Mouse (Mus musculus) limb, embryonic 12.5 days (tissue): ENCODE measurements around the gene Ncaph2. TPM values are rescaled to one million over a fixed set of nuclear protein-coding genes. Genes with fewer than 3 reads are reported as not detected.

Experiments
- ATAC-seq: fragments of 200-750 bp; cut with Nextera tagmentation; 2 replicates; pipeline ENCODE4 v1.8.0; 2017; ENCODE audit warnings: low read depth, moderate TSS enrichment; ENCODE audit not compliant: insufficient number of reproducible peaks, insufficient read depth, low FRiP score, low TSS enrichment
- H3K27ac ChIP-seq: fragments of 300-500 bp; sonication (generic); 2 replicates; pipeline ENCODE4 v1.5.1; 2016; ENCODE audit warnings: mild to moderate bottlenecking, moderate library complexity
- H3K27me3 ChIP-seq: fragments of 300-500 bp; sonication (generic); 2 replicates; pipeline ENCODE4 v1.6.1; 2016; ENCODE audit warnings: mild to moderate bottlenecking, moderate library complexity
- H3K36me3 ChIP-seq: fragments of 300-500 bp; sonication (generic); 2 replicates; pipeline ENCODE4 v1.6.1; 2016; ENCODE audit warnings: mild to moderate bottlenecking, moderate library complexity
- H3K4me1 ChIP-seq: fragments of 300-500 bp; sonication (generic); replicated peaks from 2 replicates; pipeline ENCODE4 v1.6.1; 2016
- H3K4me2 ChIP-seq: fragments of 300-500 bp; sonication (generic); 2 replicates; pipeline ENCODE4 v1.6.1; 2016; ENCODE audit warnings: mild to moderate bottlenecking, moderate library complexity
- H3K4me3 ChIP-seq: fragments of 300-500 bp; sonication (generic); replicated peaks from 2 replicates; pipeline ENCODE4 v1.5.1; 2016; ENCODE audit warnings: mild to moderate bottlenecking
- H3K9ac ChIP-seq: fragments of 300-500 bp; sonication (generic); replicated peaks from 2 replicates; pipeline ENCODE4 v1.6.1; 2016; ENCODE audit warnings: mild to moderate bottlenecking, moderate library complexity
- H3K9me3 ChIP-seq: fragments of 300-500 bp; sonication (generic); 2 replicates; pipeline ENCODE4 v1.6.1; 2016; ENCODE audit warnings: mild to moderate bottlenecking, moderate library complexity
- WGBS: fragments of 180-500 bp; shearing (Covaris S2); methylation state at CpG from one replicate; pipeline ENCODE4 v1.1.7; 2016; 5-methylcytosine and 5-hydroxymethylcytosine counted together
- polyA plus RNA-seq: library from polyadenylated mRNA; unstranded; fragments of >200 nt; fragmentation: Nextera tagmentation; extraction: Ambion mirVana; gene quantifications from 2 replicates; pipeline ENCODE4 v1.2.1, GENCODE M21; 2016

Ncaph2 gene
- polyA plus RNA-seq, 1 experiment from 2014 or later = 183 TPM

DNA sequence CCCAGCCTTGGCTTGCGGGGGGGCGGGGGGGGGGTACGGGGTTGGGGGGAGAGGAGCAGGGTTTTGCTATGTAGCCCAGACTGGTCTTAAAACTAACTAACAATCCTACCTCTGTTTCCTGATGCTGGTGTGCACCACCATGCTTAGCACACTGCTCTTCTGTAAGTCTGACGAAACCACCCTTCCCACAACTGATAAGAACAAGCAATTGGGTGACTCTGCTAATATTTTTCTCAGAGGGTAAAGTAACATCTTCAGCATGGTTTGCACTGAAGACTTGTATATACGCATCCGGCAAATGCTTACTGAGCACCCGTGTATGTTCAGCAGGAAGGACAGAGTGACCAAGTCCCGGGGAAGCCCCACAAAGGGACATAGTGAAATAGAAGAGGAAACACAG is 34.3 kb upstream of the Ncaph2 start:
- H3K36me3 ChIP-seq = no peaks in the 10 kb centered on the region

DNA sequence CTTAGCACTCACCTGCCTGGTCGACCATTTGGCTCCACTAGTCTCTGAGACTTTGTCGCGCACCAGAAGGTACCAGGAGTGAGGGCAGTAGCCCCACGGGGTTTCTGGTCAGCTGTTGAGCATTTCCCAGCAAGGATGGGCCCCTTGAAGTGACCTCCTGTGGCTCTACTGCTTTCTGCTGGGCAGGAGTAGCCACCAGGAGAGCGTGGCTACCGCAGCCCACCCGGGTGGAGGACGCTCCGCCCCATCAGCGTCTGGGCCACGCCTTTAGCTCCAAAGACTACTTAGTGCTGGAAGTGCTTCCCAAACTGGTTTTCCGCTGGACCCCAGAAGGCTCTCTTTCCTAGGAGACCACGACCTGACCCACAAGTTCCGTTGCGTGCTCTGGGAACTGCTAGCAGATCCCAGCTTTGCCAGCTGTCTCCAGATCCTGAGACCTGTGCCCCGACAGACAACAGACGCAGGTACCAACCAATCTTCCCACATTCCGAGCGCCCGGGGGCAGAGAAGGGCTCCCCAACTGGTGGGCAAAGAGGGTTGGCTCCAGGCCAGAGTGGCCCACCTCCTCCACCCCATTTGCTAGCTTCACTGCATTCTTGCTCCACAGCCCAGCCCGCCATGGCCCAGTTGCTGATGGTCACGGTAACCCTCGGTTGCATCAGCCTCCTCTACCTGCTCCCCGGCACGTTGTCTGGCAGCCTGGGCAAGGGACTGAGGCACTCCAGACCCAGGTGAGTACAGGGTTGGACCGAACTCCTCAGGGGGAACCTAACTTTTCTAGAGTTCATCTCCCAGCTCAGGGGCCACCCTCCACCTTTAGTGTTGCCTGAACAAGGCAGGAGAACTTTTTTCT is 32.6 kb upstream of the Ncaph2 start, which contains the start of gene Adm2:
Adm2 (plus strand) TSS at position 51 of the 853 bp plus-strand sequence.
- Histone ChIP-seq H3K4me3 (peak within 1 kb of the TSS; percentile 19), H3K4me1 (peaks cover 9% of the 10 kb centered on the region), H3K27ac (no peak within 1 kb of the TSS), H3K36me3 (no peaks in the 10 kb centered on the region), H3K9ac (0 out of 2 replicates have a peak within 1 kb of the TSS, but pooled peaks have one; percentile 23), H3K27me3 (peaks cover 32% of the 10 kb centered on the region), H3K4me2 (peak within 1 kb of the TSS; percentile 47), H3K9me3 (no peaks in the 10 kb centered on the region)
- ATAC-seq = no peak
- WGBS = 6% methylated on average over 26 of the region's 26 CpGs

More for the DNA sequence above, 34.3 kb upstream of the Ncaph2 start:
- H3K27ac ChIP-seq = no peak overlapping the region
- WGBS = 80% methylated on average over 8 of the region's 8 CpGs
- peaks cover 32% of the 10 kb centered on the region for H3K27me3 ChIP-seq
- ATAC-seq = no peak
- H3K9me3 ChIP-seq = no peaks in the 10 kb centered on the region
- no peak overlapping the region for H3K9ac ChIP-seq
- peaks cover 9% of the 10 kb centered on the region for H3K4me1 ChIP-seq
- no peak overlapping the region for H3K4me2 ChIP-seq
- H3K4me3 ChIP-seq = no peak overlapping the region

DNA sequence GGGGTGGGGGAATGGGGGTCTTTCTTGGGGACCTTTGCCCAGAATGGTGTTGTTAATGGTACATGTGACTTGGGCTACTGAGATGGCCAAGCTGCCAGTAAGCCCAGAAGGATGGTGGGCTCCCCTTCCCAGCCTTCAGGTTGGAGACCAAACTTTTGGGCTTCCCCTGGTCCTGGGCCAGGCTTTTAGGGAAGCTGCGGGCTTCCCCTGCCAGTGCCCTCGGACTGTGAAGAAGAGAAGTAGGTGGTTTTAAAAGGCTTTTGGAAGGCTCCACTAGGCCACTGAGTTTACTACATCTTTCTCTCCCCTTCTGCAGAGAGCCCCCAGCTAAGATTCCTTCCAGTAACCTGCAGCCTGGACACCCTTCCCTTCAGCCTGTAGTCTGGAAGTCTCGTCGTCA is 31.9 kb upstream of the Ncaph2 start:
- Histone ChIP-seq H3K4me2 (no peak overlapping the region), H3K4me3 (no peak overlapping the region), H3K27ac (no peak overlapping the region), H3K36me3 (no peaks in the 10 kb centered on the region), H3K9ac (no peak overlapping the region), H3K9me3 (no peaks in the 10 kb centered on the region), H3K27me3 (peaks cover 32% of the 10 kb centered on the region), H3K4me1 (peaks cover 9% of the 10 kb centered on the region)
- no peak for ATAC-seq
- 90% methylated on average over 4 of the region's 4 CpGs for WGBS

DNA sequence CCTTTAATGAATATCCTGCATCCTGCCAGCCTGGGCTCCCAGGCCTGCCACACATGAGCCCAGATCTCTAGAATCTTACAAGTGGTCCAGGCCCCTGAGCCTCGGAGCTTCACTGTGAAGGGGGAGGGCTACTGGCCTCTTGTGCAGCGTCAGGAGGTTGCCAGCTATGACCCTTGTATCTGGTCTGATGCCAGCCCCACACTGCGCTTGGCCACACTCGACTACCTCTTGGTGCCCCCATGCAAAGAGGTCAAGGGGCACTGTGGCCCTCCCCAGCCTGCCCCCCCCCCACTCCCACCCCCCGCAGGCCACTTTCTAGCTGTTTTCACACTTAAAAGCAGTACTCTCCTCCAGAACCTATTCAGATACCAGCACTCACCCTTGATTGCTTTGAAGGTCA is 29.1 kb upstream of the Ncaph2 start:
- peaks cover 24% of the 10 kb centered on the region for H3K27me3 ChIP-seq
- H3K36me3 ChIP-seq = no peaks in the 10 kb centered on the region
- H3K27ac ChIP-seq = no peak overlapping the region
- H3K4me2 ChIP-seq = no peak overlapping the region
- no peaks in the 10 kb centered on the region for H3K9me3 ChIP-seq
- ATAC-seq = no peak
- H3K9ac ChIP-seq = no peak overlapping the region
- 53% methylated on average over 5 of the region's 5 CpGs for WGBS
- peaks cover 9% of the 10 kb centered on the region for H3K4me1 ChIP-seq
- H3K4me3 ChIP-seq = no peak overlapping the region

DNA sequence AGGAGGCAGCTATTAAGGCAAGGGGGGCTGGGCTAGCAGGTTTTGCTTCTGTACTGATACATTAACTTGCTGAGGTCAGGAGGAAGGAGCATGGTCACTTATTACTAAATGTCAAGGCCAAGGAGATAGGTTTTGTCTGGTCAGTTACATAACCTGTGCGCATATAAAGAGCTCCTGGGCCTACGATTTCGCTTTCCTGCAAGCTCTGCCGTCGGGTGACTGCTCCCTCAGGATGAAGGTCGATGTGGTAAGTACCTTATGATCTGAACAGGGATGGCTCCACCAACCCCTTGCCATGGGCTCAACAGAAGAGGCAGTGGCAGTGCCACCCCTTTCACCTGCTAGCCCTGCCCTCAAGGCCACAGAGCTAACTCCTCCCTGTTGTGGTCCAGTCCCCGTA is 21.2 kb upstream of the Ncaph2 start, which contains the start of gene Miox:
Miox (plus strand) TSS at position 128 of the 400 bp plus-strand sequence.
- Histone ChIP-seq H3K9me3 (no peaks in the 10 kb centered on the region), H3K27me3 (no peaks in the 10 kb centered on the region), H3K9ac (no peak within 1 kb of the TSS), H3K27ac (no peak within 1 kb of the TSS), H3K4me3 (no peak within 1 kb of the TSS), H3K4me1 (no peaks in the 10 kb centered on the region), H3K36me3 (no peaks in the 10 kb centered on the region), H3K4me2 (no peak within 1 kb of the TSS)
- WGBS = 86% methylated on average over 7 of the region's 7 CpGs
- ATAC-seq = no peak

DNA sequence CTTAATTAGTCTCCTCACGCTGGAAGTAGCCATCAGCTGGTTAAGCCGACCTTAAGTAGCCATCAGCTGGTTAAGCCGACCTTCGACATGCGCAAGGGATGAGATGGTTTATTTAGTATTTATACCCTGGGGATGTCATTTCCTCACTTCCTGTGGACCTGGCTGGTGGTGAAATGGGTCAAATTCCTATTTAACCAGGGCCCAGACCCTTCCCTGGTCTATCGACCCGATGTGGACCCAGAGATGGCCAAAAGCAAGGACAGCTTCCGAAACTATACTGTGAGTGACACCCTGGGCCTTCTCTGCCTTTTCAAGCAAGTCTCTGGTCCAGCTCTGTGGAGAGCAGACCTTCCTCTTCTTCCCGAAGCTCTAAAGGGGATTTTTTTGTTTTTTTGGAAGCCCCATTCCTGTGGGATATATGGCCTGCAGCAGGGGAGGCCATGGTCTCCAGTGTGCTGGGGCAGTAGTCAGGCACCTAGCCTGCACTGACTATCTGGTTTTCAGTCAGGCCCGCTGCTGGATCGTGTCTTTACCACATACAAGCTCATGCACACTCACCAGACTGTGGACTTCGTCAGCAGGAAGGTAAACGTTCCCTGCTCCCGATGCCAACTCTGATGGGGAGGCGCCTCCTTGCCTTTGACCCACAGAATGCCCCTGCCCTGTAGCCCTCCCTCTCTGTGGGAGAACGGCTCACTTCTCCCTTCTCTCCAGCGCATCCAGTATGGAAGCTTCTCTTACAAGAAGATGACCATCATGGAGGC is 20.6 kb upstream of the Ncaph2 start:
- Histone ChIP-seq H3K27me3 (no peaks in the 10 kb centered on the region), H3K4me2 (no peak overlapping the region), H3K9ac (no peak overlapping the region), H3K9me3 (no peaks in the 10 kb centered on the region), H3K4me3 (no peak overlapping the region), H3K27ac (no peak overlapping the region), H3K4me1 (no peaks in the 10 kb centered on the region), H3K36me3 (no peaks in the 10 kb centered on the region)
- 82% methylated on average over 17 of the region's 17 CpGs for WGBS
- ATAC-seq = no peak

DNA sequence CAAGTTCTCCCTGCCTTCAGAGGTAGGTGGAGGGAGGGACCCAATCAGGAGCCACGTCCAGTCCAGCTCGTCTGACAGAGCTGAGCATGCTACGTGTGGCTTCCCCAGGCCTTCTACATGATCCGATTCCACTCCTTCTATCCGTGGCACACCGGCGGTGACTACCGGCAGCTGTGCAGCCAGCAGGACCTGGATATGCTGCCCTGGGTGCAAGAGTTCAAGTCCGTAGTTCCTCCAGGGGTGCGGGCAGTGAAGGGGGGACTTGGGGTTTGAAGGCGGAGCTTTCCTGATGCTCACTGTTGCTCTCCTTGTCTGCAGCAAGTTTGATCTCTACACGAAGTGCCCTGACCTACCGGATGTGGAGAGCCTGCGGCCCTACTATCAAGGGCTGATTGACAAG is 19.1 kb upstream of the Ncaph2 start:
- no peak overlapping the region for H3K4me3 ChIP-seq
- no peaks in the 10 kb centered on the region for H3K36me3 ChIP-seq
- H3K4me2 ChIP-seq = no peak overlapping the region
- 86% methylated on average over 14 of the region's 14 CpGs for WGBS
- ATAC-seq = no peak
- no peaks in the 10 kb centered on the region for H3K27me3 ChIP-seq
- H3K27ac ChIP-seq = no peak overlapping the region
- no peak overlapping the region for H3K9ac ChIP-seq
- H3K4me1 ChIP-seq = no peaks in the 10 kb centered on the region
- no peaks in the 10 kb centered on the region for H3K9me3 ChIP-seq

DNA sequence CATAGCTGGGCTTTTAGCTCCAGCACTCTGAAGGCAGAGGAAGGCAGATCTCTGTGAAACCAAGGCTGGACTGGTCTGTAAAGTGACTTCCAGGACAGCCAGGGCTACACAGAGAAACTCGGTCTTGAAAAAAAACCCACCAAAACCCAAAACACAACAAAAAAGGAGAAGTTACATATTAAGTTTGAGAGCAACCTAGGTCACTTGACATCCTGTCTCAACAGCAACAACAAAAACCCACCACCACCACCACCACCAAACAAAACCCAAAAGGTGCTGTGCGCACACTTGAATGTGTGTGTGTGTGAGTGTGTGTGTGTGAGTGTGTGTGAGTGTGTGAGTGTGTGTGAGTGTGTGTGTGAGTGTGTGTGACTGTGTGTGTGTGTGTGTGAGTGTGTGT is 15.8 kb upstream of the Ncaph2 start:
- H3K27me3 ChIP-seq = no peaks in the 10 kb centered on the region
- no peak overlapping the region for H3K4me3 ChIP-seq
- no peaks in the 10 kb centered on the region for H3K4me1 ChIP-seq
- no peak overlapping the region for H3K27ac ChIP-seq
- no peaks in the 10 kb centered on the region for H3K9me3 ChIP-seq
- H3K36me3 ChIP-seq = no peaks in the 10 kb centered on the region
- 90% methylated on average over 2 of the region's 2 CpGs for WGBS
- no peak overlapping the region for H3K9ac ChIP-seq
- no peak overlapping the region for H3K4me2 ChIP-seq
- no peak for ATAC-seq

DNA sequence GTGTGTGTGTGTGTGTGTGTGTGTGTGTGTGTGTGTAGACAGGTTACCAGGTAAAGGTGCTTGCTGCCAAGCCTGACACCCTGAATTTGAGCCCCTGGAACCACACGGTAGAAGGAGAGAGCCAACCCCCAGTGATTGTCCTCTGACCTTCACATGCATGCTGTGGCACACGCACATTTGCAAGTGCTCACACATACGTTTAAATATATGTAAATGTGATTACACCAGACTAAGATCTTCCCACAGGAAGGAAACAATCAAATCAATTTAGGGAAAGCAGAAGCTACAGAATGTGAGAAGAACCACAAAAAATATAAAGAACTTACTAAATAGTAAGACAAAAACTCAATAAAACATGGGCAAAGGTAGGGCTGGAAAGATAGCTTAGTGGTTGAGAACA is 15.4 kb upstream of the Ncaph2 start:
- no peak overlapping the region for H3K4me2 ChIP-seq
- no peaks in the 10 kb centered on the region for H3K9me3 ChIP-seq
- no peak overlapping the region for H3K4me3 ChIP-seq
- H3K36me3 ChIP-seq = no peaks in the 10 kb centered on the region
- no peak for ATAC-seq
- H3K4me1 ChIP-seq = no peaks in the 10 kb centered on the region
- no peak overlapping the region for H3K27ac ChIP-seq
- no peak overlapping the region for H3K9ac ChIP-seq
- no peaks in the 10 kb centered on the region for H3K27me3 ChIP-seq
- 80% methylated on average over 3 of the region's 3 CpGs for WGBS

DNA sequence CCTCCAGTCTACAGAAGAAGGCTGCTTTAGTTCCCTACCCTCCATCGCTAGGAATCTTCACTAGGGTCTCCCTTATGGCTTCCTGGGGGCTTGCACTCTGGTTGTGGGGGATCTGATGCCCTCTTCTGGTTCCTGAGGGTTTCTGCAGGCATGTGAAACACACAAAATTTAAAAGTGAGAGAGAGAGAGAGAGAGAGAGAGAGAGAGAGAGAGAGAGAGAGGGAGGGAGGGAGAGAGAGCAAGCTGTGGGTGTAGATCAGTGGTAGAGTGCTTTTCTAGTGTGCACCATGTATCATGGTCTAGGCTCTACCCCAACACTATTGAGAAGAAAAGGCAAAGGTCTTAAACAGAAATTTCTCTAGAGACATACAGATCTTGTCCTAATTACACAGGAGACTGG is 13.8 kb upstream of the Ncaph2 start:
- no peaks in the 10 kb centered on the region for H3K36me3 ChIP-seq
- H3K4me1 ChIP-seq = no peaks in the 10 kb centered on the region
- no peaks in the 10 kb centered on the region for H3K27me3 ChIP-seq
- ATAC-seq = no peak
- H3K4me2 ChIP-seq = no peak overlapping the region
- H3K4me3 ChIP-seq = no peak overlapping the region
- no peak overlapping the region for H3K9ac ChIP-seq
- no peak overlapping the region for H3K27ac ChIP-seq
- H3K9me3 ChIP-seq = no peaks in the 10 kb centered on the region
- WGBS = 48% methylated on average over 1 of the region's 1 CpGs

DNA sequence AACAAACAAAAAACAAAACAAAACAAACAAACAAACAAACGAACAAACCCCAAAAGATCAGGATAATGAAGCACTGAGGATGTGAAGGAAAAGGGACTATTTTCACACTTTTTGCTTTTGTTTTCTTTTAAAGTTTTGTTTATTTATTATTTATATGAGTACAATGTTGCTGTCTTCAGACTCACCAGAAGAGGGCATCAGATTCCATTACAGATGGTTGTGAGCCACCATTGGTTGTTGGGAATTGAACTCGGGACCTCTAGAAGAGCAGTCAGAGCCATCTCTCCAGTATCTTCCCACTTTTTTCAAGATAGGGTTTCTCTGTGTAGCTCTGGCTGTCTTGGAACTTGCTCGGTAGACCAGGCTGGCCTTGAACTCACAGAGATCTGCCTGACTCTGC is 12.2 kb upstream of the Ncaph2 start:
- no peak overlapping the region for H3K4me3 ChIP-seq
- WGBS = 85% methylated on average over 3 of the region's 3 CpGs
- H3K9ac ChIP-seq = no peak overlapping the region
- H3K27me3 ChIP-seq = no peaks in the 10 kb centered on the region
- no peak overlapping the region for H3K4me2 ChIP-seq
- H3K36me3 ChIP-seq = no peaks in the 10 kb centered on the region
- ATAC-seq = no peak
- no peaks in the 10 kb centered on the region for H3K4me1 ChIP-seq
- no peaks in the 10 kb centered on the region for H3K9me3 ChIP-seq
- H3K27ac ChIP-seq = no peak overlapping the region
